Mouse (Mus musculus) myocyte (in vitro differentiated cells): ENCODE data around the gene Acly. TPM values are rescaled to one million over a fixed set of nuclear protein-coding genes. Genes with fewer than 3 reads are reported as not detected.
"Not testable (repeated sequence)": the region's sequence is repeated elsewhere in the genome, so short reads cannot be mapped to it uniquely, and the experiment has no call there.

Experiments used
- H3K27me3 ChIP-seq: one replicate; pipeline ENCODE4 v1.6.1; 2011; ENCODE audit not compliant: control insufficient read depth, insufficient read depth, insufficient read length
- H3K36me3 ChIP-seq: one replicate; pipeline ENCODE4 v1.6.1; 2011; ENCODE audit not compliant: control insufficient read depth, insufficient read depth
- H3K4me2 ChIP-seq: one replicate; pipeline ENCODE4 v1.6.1; 2011; ENCODE audit warnings: low read depth, control low read depth
- H3K4me3 ChIP-seq: one replicate; pipeline ENCODE4 v1.5.1; 2011; ENCODE audit warnings: mild to moderate bottlenecking, control low read depth, moderate library complexity
- H3K79me2 ChIP-seq: one replicate; pipeline ENCODE4 v1.6.1; 2011; ENCODE audit not compliant: control insufficient read depth, insufficient read depth
- H3ac ChIP-seq: one replicate; pipeline ENCODE4 v1.6.1; 2011; ENCODE audit not compliant: control insufficient read depth, insufficient read length
- CEBPB ChIP-seq: IDR thresholded peaks from 2 replicates; pipeline ENCODE4 v1.6.1; 2011; ENCODE audit warnings: mild to moderate bottlenecking, moderate library complexity; ENCODE audit not compliant: poor library complexity, insufficient read depth, severe bottlenecking
- E2F4 ChIP-seq: IDR thresholded peaks from one replicate; pipeline ENCODE4 v1.6.1; 2011; ENCODE audit warnings: mild to moderate bottlenecking, control low read depth, moderate library complexity; ENCODE audit not compliant: insufficient read depth
- MAX ChIP-seq: IDR thresholded peaks from one replicate; pipeline ENCODE4 v1.6.1; 2011; ENCODE audit warnings: low read depth, mild to moderate bottlenecking, control low read depth
- MYOD1 ChIP-seq, 3 experiments: IDR thresholded peaks; one replicate each; pipeline ENCODE4 v1.6.1; 2011; ENCODE audit warnings: control low read depth in 2 of 3, low read depth in 2 of 3, mild to moderate bottlenecking in 2 of 3, moderate library complexity in 1 of 3; ENCODE audit not compliant: insufficient read length in 2 of 3, control insufficient read depth in 1 of 3
- MYOG ChIP-seq, 3 experiments: IDR thresholded peaks; one replicate each; pipeline ENCODE4 v1.6.1; 2011; ENCODE audit warnings: control low read depth in 2 of 3, low read depth in 2 of 3, mild to moderate bottlenecking in 2 of 3; ENCODE audit not compliant: insufficient read length in 2 of 3, control insufficient read depth in 1 of 3, insufficient read depth in 1 of 3
- POLR2A ChIP-seq: IDR thresholded peaks from one replicate; pipeline ENCODE4 v1.6.1; 2011; ENCODE audit warnings: low read depth, mild to moderate bottlenecking, control low read depth, moderate library complexity; ENCODE audit not compliant: insufficient read length
- POLR2AphosphoS2 ChIP-seq: IDR thresholded peaks from one replicate; pipeline ENCODE4 v1.6.1; 2011; ENCODE audit warnings: low read depth, control low read depth; ENCODE audit not compliant: insufficient read length
- REST ChIP-seq: IDR thresholded peaks from one replicate; pipeline ENCODE4 v1.6.1; 2011; ENCODE audit warnings: mild to moderate bottlenecking, control low read depth, moderate library complexity; ENCODE audit not compliant: insufficient read depth, insufficient read length
- SRF ChIP-seq: IDR thresholded peaks from one replicate; pipeline ENCODE4 v1.6.1; 2011; ENCODE audit warnings: low read depth; ENCODE audit not compliant: control insufficient read depth, insufficient read length
- TCF12 ChIP-seq: IDR thresholded peaks from one replicate; pipeline ENCODE4 v1.6.1; 2011; ENCODE audit warnings: mild to moderate bottlenecking, control low read depth; ENCODE audit not compliant: poor library complexity, insufficient read depth, severe bottlenecking
- TCF3 ChIP-seq: IDR thresholded peaks from one replicate; pipeline ENCODE4 v1.6.1; 2011; ENCODE audit warnings: low read depth, control low read depth; ENCODE audit not compliant: insufficient read length
- USF1 ChIP-seq: IDR thresholded peaks from one replicate; pipeline ENCODE4 v1.6.1; 2011; ENCODE audit warnings: low read depth, mild to moderate bottlenecking, control low read depth, moderate library complexity
- polyA plus RNA-seq: library from polyadenylated mRNA; unstranded; fragments of >200 nt; fragmentation: generic; extraction: Trizol; gene quantifications from one replicate; pipeline ENCODE4 v1.2.1, GENCODE M21; 2012; ENCODE audit warnings: missing spikeins

The Acly gene
- polyA plus RNA-seq, 1 experiment: 95.5 TPM

- no peak overlapping the region for H3K4me2 ChIP-seq
- TF ChIP-seq TCF12 (no peak), MAX (no peak), MYOG (IDR thresholded peaks at IDR 0.05; ENCODE audit: control insufficient read depth in 1 of 3, insufficient read depth in 1 of 3, insufficient read length in 2 of 3, low read depth in 2 of 3) (no peak), REST (no peak), SRF (no peak), CEBPB (no peak), MYOD1 (IDR thresholded peaks at IDR 0.05; ENCODE audit: control insufficient read depth in 1 of 3, insufficient read length in 2 of 3, low read depth in 2 of 3) (no peak), E2F4 (no peak), POLR2AphosphoS2 (no peak), POLR2A (no peak), USF1 (no peak), TCF3 (no peak)
- H3K4me3 ChIP-seq: no peak overlapping the region
- no peaks in the 10 kb centered on the region for H3K79me2 ChIP-seq
- H3ac ChIP-seq: no peak overlapping the region
- H3K36me3 ChIP-seq: no peaks in the 10 kb centered on the region
- H3K27me3 ChIP-seq: no peaks in the 10 kb centered on the region
These were observed 13.8 kb upstream of the Acly start for GRCm38 (mm10) chr11:100541577-100541976.

GRCm38 (mm10) chr11:100540966-100541365 lies 13.2 kb upstream of the Acly start:
- no peaks in the 10 kb centered on the region for H3K27me3 ChIP-seq
- no peaks in the 10 kb centered on the region for H3K36me3 ChIP-seq
- H3ac ChIP-seq: no peak overlapping the region
- H3K4me3 ChIP-seq: no peak overlapping the region
- TF ChIP-seq POLR2A: no peak
- no peak for TF ChIP-seq MYOD1 (IDR thresholded peaks at IDR 0.05; ENCODE audit: control insufficient read depth in 1 of 3, insufficient read length in 2 of 3, low read depth in 2 of 3)
- TF ChIP-seq USF1: no peak
- TF ChIP-seq POLR2AphosphoS2: no peak
- no peak overlapping the region for H3K4me2 ChIP-seq
- H3K79me2 ChIP-seq: no peaks in the 10 kb centered on the region

GRCm38 (mm10) chr11:100536466-100536865 lies 8.7 kb upstream of the Acly start:
- H3K4me2 ChIP-seq: no peak overlapping the region
- H3K36me3 ChIP-seq: no peaks in the 10 kb centered on the region
- H3K79me2 ChIP-seq: no peaks in the 10 kb centered on the region
- H3ac ChIP-seq: no peak overlapping the region
- H3K27me3 ChIP-seq: no peaks in the 10 kb centered on the region
- no peak overlapping the region for H3K4me3 ChIP-seq
- TF ChIP-seq USF1: no peak
- no peak for TF ChIP-seq E2F4
- no peak for TF ChIP-seq MYOD1 (IDR thresholded peaks at IDR 0.05; ENCODE audit: control insufficient read depth in 1 of 3, insufficient read length in 2 of 3, low read depth in 2 of 3)
- TF ChIP-seq POLR2AphosphoS2: no peak
- no peak for TF ChIP-seq TCF12
- TF ChIP-seq TCF3: no peak

DNA sequence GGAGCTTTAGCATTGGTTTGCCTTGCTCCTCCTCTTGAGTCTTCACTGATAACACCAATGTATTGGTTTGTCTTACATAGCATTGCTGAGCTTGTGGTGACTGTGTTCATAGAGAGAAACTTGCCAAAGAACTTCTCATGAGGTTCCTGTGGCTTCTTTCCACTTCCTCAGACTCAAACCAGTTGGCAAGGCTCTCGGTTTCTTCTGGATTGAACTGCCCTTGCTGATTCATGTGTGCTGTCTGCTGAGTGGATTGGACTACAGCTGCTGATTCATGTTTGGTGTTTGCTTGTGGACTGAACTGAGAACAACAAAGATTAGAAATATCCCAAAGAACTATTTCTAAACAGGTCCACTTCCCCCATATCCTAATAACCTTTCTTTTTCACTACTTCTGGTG lies 8.2 kb upstream of the Acly start:
- Histone ChIP-seq H3K36me3 (no peaks in the 10 kb centered on the region), H3K79me2 (no peaks in the 10 kb centered on the region), H3ac (no peak overlapping the region), H3K4me2 (no peak overlapping the region), H3K4me3 (no peak overlapping the region), H3K27me3 (no peaks in the 10 kb centered on the region)
- no peak for TF ChIP-seq MYOD1 (IDR thresholded peaks at IDR 0.05; ENCODE audit: control insufficient read depth in 1 of 3, insufficient read length in 2 of 3, low read depth in 2 of 3)
- no peak for TF ChIP-seq TCF12
- no peak for TF ChIP-seq MYOG (IDR thresholded peaks at IDR 0.05; ENCODE audit: control insufficient read depth in 1 of 3, insufficient read depth in 1 of 3, insufficient read length in 2 of 3, low read depth in 2 of 3)
- TF ChIP-seq SRF: no peak
- no peak for TF ChIP-seq E2F4
- TF ChIP-seq USF1: no peak
- no peak for TF ChIP-seq REST
- no peak for TF ChIP-seq MAX
- TF ChIP-seq CEBPB: no peak
- no peak for TF ChIP-seq POLR2A
- TF ChIP-seq POLR2AphosphoS2: no peak
- TF ChIP-seq TCF3: no peak

- H3K4me2 ChIP-seq, H3K36me3 ChIP-seq, H3K79me2 ChIP-seq, H3K4me3 ChIP-seq, H3ac ChIP-seq, H3K27me3 ChIP-seq: not testable (repeated sequence)
These were observed 7.0 kb upstream of the Acly start for GRCm38 (mm10) chr11:100534821-100535220.

GRCm38 (mm10) chr11:100534411-100534810 lies 6.6 kb upstream of the Acly start:
- H3K4me2 ChIP-seq, H3ac ChIP-seq, H3K79me2 ChIP-seq, H3K36me3 ChIP-seq, H3K27me3 ChIP-seq, H3K4me3 ChIP-seq: not testable (repeated sequence)
